Mouse (Mus musculus): Measurements from ENCODE around the gene Acot12.

Gene Acot12

GRCm38 (mm10) chr13:91741280-91742047, at the start of gene Acot12:
Gene Acot12 (plus strand): TSS chr13:91741512.
- DNase-seq (ENCODE audit: extremely low spot score, low spot score), result peak; percentile 62

- DNase-seq (ENCODE audit: extremely low spot score, low spot score), result no peak
These were observed 47.7 kb upstream of the Acot12 start for GRCm38 (mm10) chr13:91693615-91694014.

- DNase-seq (ENCODE audit: extremely low spot score, low spot score), result no peak
These were observed 45.9 kb upstream of the Acot12 start for GRCm38 (mm10) chr13:91695406-91695805.

- no peak for DNase-seq (ENCODE audit: extremely low spot score, low spot score)
These were observed 45.1 kb upstream of the Acot12 start for GRCm38 (mm10) chr13:91696109-91696645.

GRCm38 (mm10) chr13:91697011-91697410, 44.3 kb upstream of the Acot12 start:
- DNase-seq (ENCODE audit: extremely low spot score, low spot score), result no peak

- no peak for DNase-seq (ENCODE audit: extremely low spot score, low spot score)
These were observed 39.0 kb upstream of the Acot12 start for GRCm38 (mm10) chr13:91702337-91702736.

- no peak for DNase-seq (ENCODE audit: extremely low spot score, low spot score)
These were observed 21.8 kb upstream of the Acot12 start for GRCm38 (mm10) chr13:91719487-91719886.

- no peak for DNase-seq (ENCODE audit: extremely low spot score, low spot score)
These were observed 18.1 kb upstream of the Acot12 start for GRCm38 (mm10) chr13:91723108-91723735.

- no peak for DNase-seq (ENCODE audit: extremely low spot score, low spot score)
These were observed 17.6 kb upstream of the Acot12 start for GRCm38 (mm10) chr13:91723736-91724119.

- no peak for DNase-seq (ENCODE audit: extremely low spot score, low spot score)
These were observed 17.1 kb upstream of the Acot12 start for GRCm38 (mm10) chr13:91724211-91724610.

GRCm38 (mm10) chr13:91725130-91725529, 16.2 kb upstream of the Acot12 start:
- DNase-seq (ENCODE audit: extremely low spot score, low spot score), result no peak

GRCm38 (mm10) chr13:91727899-91728298, 13.4 kb upstream of the Acot12 start:
- DNase-seq (ENCODE audit: extremely low spot score, low spot score), result no peak

- no peak for DNase-seq (ENCODE audit: extremely low spot score, low spot score)
These were observed 4.1 kb upstream of the Acot12 start for GRCm38 (mm10) chr13:91737191-91737590.

- no peak for DNase-seq (ENCODE audit: extremely low spot score, low spot score)
These were observed 461 bp upstream of the Acot12 start for GRCm38 (mm10) chr13:91740851-91741250.

- DNase-seq (ENCODE audit: extremely low spot score, low spot score), result no peak
These were observed 1.9 kb downstream of the Acot12 start for GRCm38 (mm10) chr13:91743180-91743579.

- no peak for DNase-seq (ENCODE audit: extremely low spot score, low spot score)
These were observed 5.2 kb downstream of the Acot12 start for GRCm38 (mm10) chr13:91746470-91746869.

GRCm38 (mm10) chr13:91748401-91748800, 7.1 kb downstream of the Acot12 start:
- DNase-seq (ENCODE audit: extremely low spot score, low spot score), result no peak

- DNase-seq (ENCODE audit: extremely low spot score, low spot score), result no peak
These were observed 8.7 kb downstream of the Acot12 start for GRCm38 (mm10) chr13:91749981-91750380.

GRCm38 (mm10) chr13:91753724-91754123, 12.4 kb downstream of the Acot12 start:
- no peak for DNase-seq (ENCODE audit: extremely low spot score, low spot score)

- no peak for DNase-seq (ENCODE audit: extremely low spot score, low spot score)
These were observed 13.4 kb downstream of the Acot12 start for GRCm38 (mm10) chr13:91754762-91755161.

GRCm38 (mm10) chr13:91756230-91756629, 14.9 kb downstream of the Acot12 start:
- no peak for DNase-seq (ENCODE audit: extremely low spot score, low spot score)

- no peak for DNase-seq (ENCODE audit: extremely low spot score, low spot score)
These were observed 17.2 kb downstream of the Acot12 start for GRCm38 (mm10) chr13:91758316-91759048.

Data from neural tube, embryonic 10.5 days (tissue).